Mouse (Mus musculus) limb, embryonic 11.5 days (tissue): ENCODE data around the gene B430218F22Rik. TPM values are rescaled to one million over a fixed set of nuclear protein-coding genes. Genes with fewer than 3 reads are reported as not detected.
A peak's percentile ranks its signal among the peaks of the same experiment; 100 is the strongest.
"Not testable (repeated sequence)": the region's sequence is repeated elsewhere in the genome, so short reads cannot be mapped to it uniquely, and the experiment has no call there.

ENCODE experiments used
- ATAC-seq: fragments of 200-750 bp; cut with Nextera tagmentation; 2 replicates; pipeline ENCODE4 v1.8.0; 2017; ENCODE audit warnings: low read depth; ENCODE audit not compliant: insufficient number of reproducible peaks, low FRiP score, low TSS enrichment
- DNase-seq: peaks from one replicate; pipeline ENCODE4 v3.0.0-alpha.2; 2015; ENCODE audit warnings: low spot score
- H3K27ac ChIP-seq: fragments of 300-500 bp; sonication (generic); replicated peaks from 2 replicates; pipeline ENCODE4 v1.5.1; 2014; ENCODE audit warnings: low read depth, mild to moderate bottlenecking, low read length
- H3K27me3 ChIP-seq: fragments of 300-500 bp; sonication (generic); 2 replicates; pipeline ENCODE4 v1.6.1; 2014; ENCODE audit warnings: mild to moderate bottlenecking, low read length, mixed read lengths; ENCODE audit not compliant: control insufficient read depth, insufficient read depth
- H3K36me3 ChIP-seq: fragments of 300-500 bp; sonication (generic); 2 replicates; pipeline ENCODE4 v1.6.1; 2014; ENCODE audit warnings: mild to moderate bottlenecking, low read length, moderate library complexity, mixed read lengths; ENCODE audit not compliant: control insufficient read depth, insufficient read depth
- H3K4me1 ChIP-seq: fragments of 300-500 bp; sonication (generic); 2 replicates; pipeline ENCODE4 v1.6.1; 2014; ENCODE audit warnings: low read length, mixed read lengths; ENCODE audit not compliant: control insufficient read depth, insufficient read depth
- H3K4me2 ChIP-seq: fragments of 300-500 bp; sonication (generic); 2 replicates; pipeline ENCODE4 v1.6.1; 2014; ENCODE audit warnings: low read depth, mild to moderate bottlenecking, moderate library complexity; ENCODE audit not compliant: severe bottlenecking
- H3K4me3 ChIP-seq: fragments of 300-500 bp; sonication (generic); 2 replicates; pipeline ENCODE4 v1.5.1; 2014; ENCODE audit warnings: low read depth, low read length
- H3K9ac ChIP-seq: fragments of 300-500 bp; sonication (generic); 2 replicates; pipeline ENCODE4 v1.6.1; 2014; ENCODE audit warnings: mild to moderate bottlenecking, low read length
- H3K9me3 ChIP-seq: fragments of 300-500 bp; sonication (generic); 2 replicates; pipeline ENCODE4 v1.6.1; 2016; ENCODE audit warnings: low read length; ENCODE audit not compliant: control insufficient read depth
- WGBS: fragments of 180-500 bp; shearing (Covaris S2); extraction: QIAGEN DNeasy Blood & Tissue Kit; methylation state at CpG from one replicate; pipeline ENCODE4 v1.1.7; 2014; 5-methylcytosine and 5-hydroxymethylcytosine counted together
- polyA plus RNA-seq: library from polyadenylated mRNA; unstranded; fragments of >200 nt; fragmentation: Nextera tagmentation; extraction: Ambion mirVana; gene quantifications from 2 replicates; pipeline ENCODE4 v1.2.1, GENCODE M21; 2014

The B430218F22Rik gene
- polyA plus RNA-seq, 1 experiment from 2014 or later: 2.1 TPM

- H3K27ac ChIP-seq, H3K9ac ChIP-seq, H3K27me3 ChIP-seq, H3K9me3 ChIP-seq, H3K4me2 ChIP-seq, H3K4me1 ChIP-seq, H3K36me3 ChIP-seq, DNase-seq: not testable (repeated sequence)
- H3K4me3 ChIP-seq: peak overlapping the region; percentile 88
- ATAC-seq: peak; percentile 59
- WGBS: 12% methylated on average over 10 of the region's 10 CpGs
Measured at GRCm38 (mm10) chr13:118387448-118387801, 995 bp downstream of the B430218F22Rik start.

- Histone ChIP-seq H3K4me2 (no peak overlapping the region), H3K9me3 (no peaks in the 10 kb centered on the region), H3K36me3 (no peaks in the 10 kb centered on the region), H3K4me1 (no peaks in the 10 kb centered on the region), H3K27ac (no peak overlapping the region), H3K4me3 (no peak overlapping the region), H3K27me3 (no peaks in the 10 kb centered on the region), H3K9ac (no peak overlapping the region)
- no peak for ATAC-seq
- no peak for DNase-seq
- 90% methylated on average over 3 of the region's 3 CpGs for WGBS
Measured at GRCm38 (mm10) chr13:118395803-118396202, 9.4 kb downstream of the B430218F22Rik start.

- Histone ChIP-seq H3K9ac (no peak overlapping the region), H3K4me3 (no peak overlapping the region), H3K27ac (no peak overlapping the region), H3K4me2 (no peak overlapping the region), H3K27me3 (no peaks in the 10 kb centered on the region), H3K4me1 (no peaks in the 10 kb centered on the region), H3K36me3 (no peaks in the 10 kb centered on the region), H3K9me3 (no peaks in the 10 kb centered on the region)
- no peak for ATAC-seq
- DNase-seq: no peak
- 35% methylated on average over 6 of the region's 6 CpGs for WGBS
Measured at GRCm38 (mm10) chr13:118400340-118400739, 13.9 kb downstream of the B430218F22Rik start.

GRCm38 (mm10) chr13:118403544-118403943 is 17.1 kb downstream of the B430218F22Rik start:
- Histone ChIP-seq H3K4me3 (no peak overlapping the region), H3K4me1 (no peaks in the 10 kb centered on the region), H3K27me3 (no peaks in the 10 kb centered on the region), H3K4me2 (no peak overlapping the region), H3K9me3 (no peaks in the 10 kb centered on the region), H3K27ac (no peak overlapping the region), H3K9ac (no peak overlapping the region), H3K36me3 (no peaks in the 10 kb centered on the region)
- ATAC-seq: no peak
- DNase-seq: no peak

- no peak for DNase-seq
- Histone ChIP-seq H3K27ac (no peak overlapping the region), H3K27me3 (no peaks in the 10 kb centered on the region), H3K36me3 (no peaks in the 10 kb centered on the region), H3K4me2 (no peak overlapping the region), H3K4me3 (no peak overlapping the region), H3K4me1 (no peaks in the 10 kb centered on the region), H3K9ac (no peak overlapping the region), H3K9me3 (no peaks in the 10 kb centered on the region)
- no peak for ATAC-seq
- WGBS: 84% methylated on average over 6 of the region's 6 CpGs
Measured at GRCm38 (mm10) chr13:118411297-118411992, 25.0 kb downstream of the B430218F22Rik start.

GRCm38 (mm10) chr13:118418163-118418562 is 31.7 kb downstream of the B430218F22Rik start:
- Histone ChIP-seq H3K4me2 (no peak overlapping the region), H3K4me3 (no peak overlapping the region), H3K9me3 (no peaks in the 10 kb centered on the region), H3K36me3 (no peaks in the 10 kb centered on the region), H3K9ac (no peak overlapping the region), H3K27ac (no peak overlapping the region), H3K27me3 (no peaks in the 10 kb centered on the region), H3K4me1 (no peaks in the 10 kb centered on the region)
- 56% methylated on average over 4 of the region's 4 CpGs for WGBS
- DNase-seq: no peak
- no peak for ATAC-seq

GRCm38 (mm10) chr13:118420408-118420807 is 34.0 kb downstream of the B430218F22Rik start:
- H3K4me3 ChIP-seq: no peak overlapping the region
- no peaks in the 10 kb centered on the region for H3K27me3 ChIP-seq
- no peaks in the 10 kb centered on the region for H3K4me1 ChIP-seq
- H3K4me2 ChIP-seq: no peak overlapping the region
- no peak overlapping the region for H3K27ac ChIP-seq
- WGBS: 68% methylated on average over 1 of the region's 1 CpGs
- H3K36me3 ChIP-seq: no peaks in the 10 kb centered on the region
- no peak overlapping the region for H3K9ac ChIP-seq
- H3K9me3 ChIP-seq: no peaks in the 10 kb centered on the region
- ATAC-seq (no peak), DNase-seq (no peak)

GRCm38 (mm10) chr13:118420847-118421246 is 34.4 kb downstream of the B430218F22Rik start:
- no peaks in the 10 kb centered on the region for H3K4me1 ChIP-seq
- no peaks in the 10 kb centered on the region for H3K9me3 ChIP-seq
- ATAC-seq: no peak
- WGBS: 90% methylated on average over 1 of the region's 1 CpGs
- DNase-seq: no peak
- no peaks in the 10 kb centered on the region for H3K36me3 ChIP-seq
- H3K4me2 ChIP-seq: no peak overlapping the region
- H3K27me3 ChIP-seq: no peaks in the 10 kb centered on the region
- no peak overlapping the region for H3K4me3 ChIP-seq
- no peak overlapping the region for H3K9ac ChIP-seq
- H3K27ac ChIP-seq: no peak overlapping the region
